Mouse (Mus musculus): ENCODE data around the gene Poc1a.

- TF ChIP-seq ZC3H11A (IDR thresholded peaks at IDR 0.05; ENCODE audit: low read depth, low read length) (no peak), HCFC1 (IDR thresholded peaks at IDR 0.05; ENCODE audit: low read depth, low read length) (no peak), CTCF (conservative IDR thresholded peaks at IDR 0.05 in 1 of 2, IDR thresholded peaks at IDR 0.05 in 1 of 2; ENCODE audit: low read depth in 2 of 2, low read length in 2 of 2) (no peak), EP300 (IDR thresholded peaks at IDR 0.05; ENCODE audit: low read length) (no peak), POLR2A (IDR thresholded peaks at IDR 0.05; ENCODE audit: low read depth, low read length) (no peak)
Measured at GRCm38 (mm10) chr9:106303460-106303960, 22.6 kb downstream of the Poc1a start.
